Mouse (Mus musculus): ENCODE measurements at regions not wholly inside any gene's neighbourhood (a gene's known extent, or its start where the extent isn't known, plus 50 kb on each side); places are given as distances from the start of the nearest gene placed in this dataset.

DNA sequence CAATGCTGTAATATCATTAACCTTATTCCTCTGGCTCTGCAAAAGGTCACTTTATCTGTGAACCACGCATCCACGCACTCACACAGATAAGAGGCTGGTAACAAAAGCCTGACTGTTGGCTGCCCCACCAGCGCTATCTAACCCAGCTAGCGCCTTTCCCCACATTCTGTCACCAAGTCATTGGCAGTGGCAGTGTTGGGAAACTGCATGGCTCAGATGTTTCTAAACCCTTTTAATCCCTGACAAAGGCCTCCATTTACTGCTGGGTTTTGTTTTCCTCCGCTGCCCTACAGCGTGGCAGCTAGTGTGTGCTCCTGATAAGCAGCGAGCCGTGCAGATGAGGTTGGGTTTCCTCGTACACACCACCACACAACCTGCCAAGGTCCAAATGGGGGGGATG, 55.7 kb downstream of the Id4 start:
- TF ChIP-seq POLR2A (IDR thresholded peaks at IDR 0.05; ENCODE audit: insufficient read depth, low read length), result no peak
- no peak for TF ChIP-seq EP300 (IDR thresholded peaks at IDR 0.05; ENCODE audit: insufficient read depth, low read depth, low read length)
- TF ChIP-seq CTCF (IDR thresholded peaks at IDR 0.05; ENCODE audit: low read depth, low read length), result no peak
- Histone ChIP-seq H3K4me1 (ENCODE audit: control insufficient read depth, insufficient read depth, low read length) (no peaks in the 10 kb centered on the region), H3K27ac (ENCODE audit: insufficient read depth, low read length) (no peak overlapping the region), H3K36me3 (ENCODE audit: control insufficient read depth, insufficient read depth, low read length, poor library complexity, severe bottlenecking) (no peaks in the 10 kb centered on the region), H3K9ac (ENCODE audit: low read depth, poor library complexity, severe bottlenecking) (no peak overlapping the region), H3K9me3 (replicated peaks; ENCODE audit: control insufficient read depth, insufficient read depth, low read length, poor library complexity, severe bottlenecking) (no peaks in the 10 kb centered on the region), H3K27me3 (ENCODE audit: control insufficient read depth, insufficient read depth, low read length, poor library complexity, severe bottlenecking) (no peaks in the 10 kb centered on the region), H3K4me3 (ENCODE audit: low read depth, low read length) (no peak overlapping the region)

DNA sequence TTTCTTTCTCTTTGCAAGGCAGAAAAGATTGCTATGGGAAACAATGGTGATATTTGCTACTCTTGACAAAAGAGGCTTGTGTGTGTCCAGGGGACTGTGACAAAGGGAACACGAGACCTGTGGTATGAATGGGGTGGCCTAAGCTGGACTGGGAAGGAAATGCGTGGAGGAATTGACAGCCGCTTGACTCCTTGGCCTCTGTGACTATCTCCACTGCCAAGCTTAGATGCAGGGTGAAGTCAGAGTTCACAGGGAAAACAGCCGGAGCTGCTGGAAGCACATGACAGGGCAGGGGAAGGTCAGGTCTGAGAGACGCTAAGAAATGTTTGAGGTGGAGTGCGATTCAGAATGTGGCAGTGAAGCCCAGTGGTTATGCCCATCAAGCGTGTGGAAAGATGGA, 56.4 kb downstream of the Id4 start:
- H3K4me1 ChIP-seq (ENCODE audit: control insufficient read depth, insufficient read depth, low read length), result no peaks in the 10 kb centered on the region
- no peak overlapping the region for H3K4me3 ChIP-seq (ENCODE audit: low read depth, low read length)
- no peaks in the 10 kb centered on the region for H3K9me3 ChIP-seq (replicated peaks; ENCODE audit: control insufficient read depth, insufficient read depth, low read length, poor library complexity, severe bottlenecking)
- no peak overlapping the region for H3K9ac ChIP-seq (ENCODE audit: low read depth, poor library complexity, severe bottlenecking)
- no peak overlapping the region for H3K27ac ChIP-seq (ENCODE audit: insufficient read depth, low read length)
- no peaks in the 10 kb centered on the region for H3K36me3 ChIP-seq (ENCODE audit: control insufficient read depth, insufficient read depth, low read length, poor library complexity, severe bottlenecking)
- TF ChIP-seq EP300 (IDR thresholded peaks at IDR 0.05; ENCODE audit: insufficient read depth, low read depth, low read length) (no peak), POLR2A (IDR thresholded peaks at IDR 0.05; ENCODE audit: insufficient read depth, low read length) (no peak), CTCF (IDR thresholded peaks at IDR 0.05; ENCODE audit: low read depth, low read length) (no peak)
- H3K27me3 ChIP-seq (ENCODE audit: control insufficient read depth, insufficient read depth, low read length, poor library complexity, severe bottlenecking), result no peaks in the 10 kb centered on the region

DNA sequence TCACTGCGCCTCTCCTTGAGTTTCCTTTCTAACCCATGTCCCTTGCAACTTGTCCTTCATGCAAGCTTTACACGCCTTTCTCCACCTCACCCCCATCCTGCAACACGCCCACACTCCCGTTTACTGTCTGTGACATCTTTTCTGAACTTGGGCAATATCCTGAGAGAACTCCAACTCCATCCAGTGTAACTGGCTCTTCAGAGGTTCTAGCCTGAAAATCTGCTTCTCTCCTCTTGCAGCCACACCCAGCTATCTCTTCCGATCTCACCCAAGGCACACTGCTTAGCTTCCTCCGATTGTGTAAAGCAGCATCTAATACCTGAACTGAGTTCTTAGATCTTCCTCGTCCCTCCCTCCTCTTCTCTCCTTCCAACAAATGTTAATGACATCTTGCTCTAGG, 58.0 kb downstream of the Id4 start:
- Histone ChIP-seq H3K27ac (ENCODE audit: insufficient read depth, low read length) (no peak overlapping the region), H3K4me3 (ENCODE audit: low read depth, low read length) (no peak overlapping the region), H3K9ac (ENCODE audit: low read depth, poor library complexity, severe bottlenecking) (no peak overlapping the region), H3K27me3 (ENCODE audit: control insufficient read depth, insufficient read depth, low read length, poor library complexity, severe bottlenecking) (no peaks in the 10 kb centered on the region), H3K9me3 (replicated peaks; ENCODE audit: control insufficient read depth, insufficient read depth, low read length, poor library complexity, severe bottlenecking) (no peaks in the 10 kb centered on the region), H3K4me1 (ENCODE audit: control insufficient read depth, insufficient read depth, low read length) (no peaks in the 10 kb centered on the region), H3K36me3 (ENCODE audit: control insufficient read depth, insufficient read depth, low read length, poor library complexity, severe bottlenecking) (no peaks in the 10 kb centered on the region)
- TF ChIP-seq EP300 (IDR thresholded peaks at IDR 0.05; ENCODE audit: insufficient read depth, low read depth, low read length), result no peak
- no peak for TF ChIP-seq POLR2A (IDR thresholded peaks at IDR 0.05; ENCODE audit: insufficient read depth, low read length)
- TF ChIP-seq CTCF (IDR thresholded peaks at IDR 0.05; ENCODE audit: low read depth, low read length), result no peak

DNA sequence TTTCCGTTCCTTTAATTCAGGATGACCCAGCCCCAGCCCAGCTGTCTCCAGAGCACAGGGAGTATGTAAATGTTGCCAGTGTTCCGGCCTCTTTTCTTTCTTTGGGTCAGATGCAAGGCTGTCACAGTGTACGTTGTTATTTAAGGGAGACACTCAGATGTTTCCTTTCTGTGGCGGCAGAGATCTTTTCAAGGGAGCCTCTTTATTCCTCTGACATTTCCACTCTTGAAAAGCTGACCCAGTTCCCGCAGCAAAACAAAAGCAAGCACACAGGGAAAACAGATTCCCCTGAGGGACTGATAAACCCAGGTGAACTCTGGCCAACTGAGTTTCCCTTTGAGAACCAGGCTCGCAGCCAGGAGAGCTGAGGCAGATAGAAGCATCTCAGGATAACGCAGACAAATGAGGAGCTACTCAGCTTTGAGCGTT, 63.3 kb downstream of the Id4 start:
- Histone ChIP-seq H3K9me3 (replicated peaks; ENCODE audit: control insufficient read depth, insufficient read depth, low read length, poor library complexity, severe bottlenecking) (no peaks in the 10 kb centered on the region), H3K36me3 (ENCODE audit: control insufficient read depth, insufficient read depth, low read length, poor library complexity, severe bottlenecking) (no peaks in the 10 kb centered on the region), H3K4me3 (ENCODE audit: low read depth, low read length) (no peak overlapping the region), H3K4me1 (ENCODE audit: control insufficient read depth, insufficient read depth, low read length) (no peaks in the 10 kb centered on the region), H3K27ac (ENCODE audit: insufficient read depth, low read length) (peak overlapping the region; percentile 76), H3K9ac (ENCODE audit: low read depth, poor library complexity, severe bottlenecking) (no peak overlapping the region), H3K27me3 (ENCODE audit: control insufficient read depth, insufficient read depth, low read length, poor library complexity, severe bottlenecking) (no peaks in the 10 kb centered on the region)
- TF ChIP-seq EP300 (IDR thresholded peaks at IDR 0.05; ENCODE audit: insufficient read depth, low read depth, low read length), result peak; percentile 66; the same call in 1 of the 2 replicates
- TF ChIP-seq CTCF (IDR thresholded peaks at IDR 0.05; ENCODE audit: low read depth, low read length), result no peak
- no peak for TF ChIP-seq POLR2A (IDR thresholded peaks at IDR 0.05; ENCODE audit: insufficient read depth, low read length)

DNA sequence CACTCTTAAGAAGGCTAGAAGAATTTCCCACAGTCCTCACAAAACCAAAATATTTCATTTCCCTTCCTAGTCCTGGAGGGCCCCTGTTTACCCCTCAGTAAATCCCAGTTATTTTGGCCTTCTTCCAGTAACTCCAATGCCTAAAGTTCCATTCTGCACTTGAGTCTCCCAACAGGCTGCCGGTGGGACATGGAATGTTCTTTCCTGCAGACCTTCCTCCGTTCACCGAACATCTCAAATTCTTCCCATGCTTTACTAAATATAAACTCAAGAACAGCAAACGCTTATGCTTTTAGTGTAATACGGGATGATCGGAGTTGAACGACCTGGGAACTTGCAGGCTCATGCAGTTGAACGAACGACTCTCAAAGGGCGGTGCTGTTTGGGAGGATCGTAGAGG, 69.6 kb downstream of the Id4 start:
- TF ChIP-seq EP300 (IDR thresholded peaks at IDR 0.05; ENCODE audit: insufficient read depth, low read depth, low read length) (no peak), POLR2A (IDR thresholded peaks at IDR 0.05; ENCODE audit: insufficient read depth, low read length) (no peak), CTCF (IDR thresholded peaks at IDR 0.05; ENCODE audit: low read depth, low read length) (no peak)

DNA sequence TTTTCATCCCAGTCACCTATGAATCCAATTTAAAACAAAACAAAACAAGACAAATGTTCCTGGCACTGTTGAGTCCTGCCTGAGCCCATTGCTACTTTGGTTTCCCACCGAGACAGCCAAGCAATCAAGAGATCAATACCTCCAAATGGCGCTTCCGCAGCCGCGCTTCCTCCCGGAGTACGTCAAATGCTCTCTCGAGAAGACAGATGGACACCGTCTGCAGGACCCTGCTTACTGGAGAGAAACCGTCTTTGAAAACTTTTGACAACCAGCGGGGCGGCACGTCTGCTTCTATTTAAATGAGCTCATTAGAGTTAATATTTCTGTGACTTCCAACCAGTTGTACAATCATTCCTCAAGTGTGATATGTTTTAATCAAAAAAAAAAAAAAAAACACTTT, 75.1 kb downstream of the Id4 start:
- no peak overlapping the region for H3K9ac ChIP-seq (ENCODE audit: low read depth, poor library complexity, severe bottlenecking)
- no peak for TF ChIP-seq EP300 (IDR thresholded peaks at IDR 0.05; ENCODE audit: insufficient read depth, low read depth, low read length)
- no peak for TF ChIP-seq POLR2A (IDR thresholded peaks at IDR 0.05; ENCODE audit: insufficient read depth, low read length)
- no peak for TF ChIP-seq CTCF (IDR thresholded peaks at IDR 0.05; ENCODE audit: low read depth, low read length)
- H3K4me3 ChIP-seq (ENCODE audit: low read depth, low read length), result no peak overlapping the region
- peaks cover 3% of the 10 kb centered on the region for H3K4me1 ChIP-seq (ENCODE audit: control insufficient read depth, insufficient read depth, low read length)
- H3K27ac ChIP-seq (ENCODE audit: insufficient read depth, low read length), result no peak overlapping the region
- H3K27me3 ChIP-seq (ENCODE audit: control insufficient read depth, insufficient read depth, low read length, poor library complexity, severe bottlenecking), result no peaks in the 10 kb centered on the region
- H3K9me3 ChIP-seq (replicated peaks; ENCODE audit: control insufficient read depth, insufficient read depth, low read length, poor library complexity, severe bottlenecking), result no peaks in the 10 kb centered on the region
- H3K36me3 ChIP-seq (ENCODE audit: control insufficient read depth, insufficient read depth, low read length, poor library complexity, severe bottlenecking), result no peaks in the 10 kb centered on the region

More for the DNA sequence above, 69.6 kb downstream of the Id4 start:
- Histone ChIP-seq H3K4me1 (ENCODE audit: control insufficient read depth, insufficient read depth, low read length) (peaks cover 2% of the 10 kb centered on the region), H3K4me3 (ENCODE audit: low read depth, low read length) (no peak overlapping the region), H3K9ac (ENCODE audit: low read depth, poor library complexity, severe bottlenecking) (no peak overlapping the region), H3K36me3 (ENCODE audit: control insufficient read depth, insufficient read depth, low read length, poor library complexity, severe bottlenecking) (no peaks in the 10 kb centered on the region), H3K27me3 (ENCODE audit: control insufficient read depth, insufficient read depth, low read length, poor library complexity, severe bottlenecking) (no peaks in the 10 kb centered on the region), H3K9me3 (replicated peaks; ENCODE audit: control insufficient read depth, insufficient read depth, low read length, poor library complexity, severe bottlenecking) (no peaks in the 10 kb centered on the region), H3K27ac (ENCODE audit: insufficient read depth, low read length) (no peak overlapping the region)
